Mouse (Mus musculus) brain, adult 2 months (tissue): ENCODE measurements around the gene Egfl8.

Source experiments
- DNase-seq: peaks from one replicate; pipeline ENCODE4 v3.0.0; 2011; ENCODE audit warnings: low read depth, low spot score

Egfl8 gene

DNA sequence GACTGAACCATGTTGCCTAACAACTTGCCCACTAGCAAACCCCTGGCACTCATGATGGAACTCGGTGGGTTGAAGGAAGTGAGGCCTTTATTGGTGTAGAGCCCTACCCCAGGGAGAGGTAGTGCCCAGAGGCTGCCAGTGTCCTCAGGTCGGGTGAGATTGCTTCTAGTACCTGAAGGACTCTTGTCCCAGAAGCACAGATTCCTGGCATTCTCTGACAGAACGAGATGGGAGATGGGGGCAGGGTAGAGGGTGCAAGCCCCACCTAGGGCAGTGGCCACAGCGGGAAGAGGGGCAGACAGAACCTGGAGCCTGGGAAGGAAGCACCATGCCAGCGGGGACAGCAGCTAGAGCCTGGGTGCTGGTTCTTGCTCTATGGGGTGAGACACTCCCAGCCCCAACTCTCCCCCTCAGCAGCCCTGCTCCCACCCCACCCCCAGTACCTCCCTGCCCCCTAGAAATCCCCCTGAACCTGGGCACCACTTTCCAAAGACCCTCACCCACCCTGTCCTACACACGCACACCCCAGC is 18.1 kb downstream of the Egfl8 start, which contains the start of gene Ager:
Ager (plus strand) TSS at position 297 of the 530 bp plus-strand sequence.
- no peak for DNase-seq

DNA sequence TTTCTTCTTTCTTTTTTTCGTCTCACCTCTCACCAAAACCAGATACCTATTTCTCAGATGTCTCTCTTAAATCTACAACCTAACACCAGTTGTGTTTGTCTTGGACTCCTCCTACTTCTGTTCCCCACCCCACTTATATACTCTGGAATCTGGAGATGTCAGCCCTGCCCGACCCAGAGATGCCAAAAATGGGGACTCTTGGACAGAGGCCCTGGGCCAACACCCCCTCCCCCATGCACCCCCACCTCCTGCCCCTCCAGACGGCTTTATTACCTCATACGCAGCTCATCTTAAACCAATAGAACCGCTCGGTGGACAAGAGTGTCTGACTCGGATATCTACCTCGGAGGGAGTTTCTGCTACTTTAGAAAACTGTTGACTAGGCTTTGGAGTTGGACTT is 19.7 kb downstream of the Egfl8 start:
- no peak for DNase-seq

DNA sequence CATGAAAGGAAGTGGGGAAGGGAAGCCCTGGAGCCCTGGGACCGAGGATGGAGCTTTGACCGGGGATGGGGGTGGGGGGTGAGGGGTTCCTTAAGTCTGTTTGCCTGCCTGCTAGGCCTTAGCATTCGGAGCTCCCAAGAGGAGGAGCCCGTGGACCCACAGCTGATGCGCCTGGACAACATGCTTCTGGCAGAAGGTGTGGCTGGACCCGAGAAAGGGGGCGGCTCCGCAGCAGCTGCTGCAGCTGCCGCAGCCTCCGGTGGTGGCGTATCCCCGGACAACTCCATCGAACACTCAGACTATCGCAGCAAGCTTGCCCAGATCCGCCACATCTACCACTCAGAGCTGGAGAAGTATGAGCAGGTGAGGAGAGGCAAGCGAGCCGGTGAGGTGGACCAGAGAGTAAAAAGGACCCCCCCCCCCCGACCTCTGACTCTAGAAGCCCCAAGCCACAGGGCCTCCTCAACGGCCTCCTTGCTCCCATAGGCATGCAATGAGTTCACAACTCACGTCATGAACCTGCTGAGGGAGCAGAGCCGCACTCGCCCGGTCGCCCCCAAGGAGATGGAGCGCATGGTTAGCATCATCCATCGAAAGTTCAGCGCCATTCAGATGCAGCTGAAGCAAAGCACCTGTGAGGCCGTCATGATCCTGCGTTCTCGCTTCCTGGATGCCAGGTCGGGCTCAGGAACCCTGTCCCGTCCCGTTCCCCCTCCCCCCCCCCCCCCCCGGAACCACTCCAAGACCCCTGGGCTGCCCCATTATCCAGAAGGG is 21.8 kb downstream of the Egfl8 start:
- DNase-seq, result no peak

DNA sequence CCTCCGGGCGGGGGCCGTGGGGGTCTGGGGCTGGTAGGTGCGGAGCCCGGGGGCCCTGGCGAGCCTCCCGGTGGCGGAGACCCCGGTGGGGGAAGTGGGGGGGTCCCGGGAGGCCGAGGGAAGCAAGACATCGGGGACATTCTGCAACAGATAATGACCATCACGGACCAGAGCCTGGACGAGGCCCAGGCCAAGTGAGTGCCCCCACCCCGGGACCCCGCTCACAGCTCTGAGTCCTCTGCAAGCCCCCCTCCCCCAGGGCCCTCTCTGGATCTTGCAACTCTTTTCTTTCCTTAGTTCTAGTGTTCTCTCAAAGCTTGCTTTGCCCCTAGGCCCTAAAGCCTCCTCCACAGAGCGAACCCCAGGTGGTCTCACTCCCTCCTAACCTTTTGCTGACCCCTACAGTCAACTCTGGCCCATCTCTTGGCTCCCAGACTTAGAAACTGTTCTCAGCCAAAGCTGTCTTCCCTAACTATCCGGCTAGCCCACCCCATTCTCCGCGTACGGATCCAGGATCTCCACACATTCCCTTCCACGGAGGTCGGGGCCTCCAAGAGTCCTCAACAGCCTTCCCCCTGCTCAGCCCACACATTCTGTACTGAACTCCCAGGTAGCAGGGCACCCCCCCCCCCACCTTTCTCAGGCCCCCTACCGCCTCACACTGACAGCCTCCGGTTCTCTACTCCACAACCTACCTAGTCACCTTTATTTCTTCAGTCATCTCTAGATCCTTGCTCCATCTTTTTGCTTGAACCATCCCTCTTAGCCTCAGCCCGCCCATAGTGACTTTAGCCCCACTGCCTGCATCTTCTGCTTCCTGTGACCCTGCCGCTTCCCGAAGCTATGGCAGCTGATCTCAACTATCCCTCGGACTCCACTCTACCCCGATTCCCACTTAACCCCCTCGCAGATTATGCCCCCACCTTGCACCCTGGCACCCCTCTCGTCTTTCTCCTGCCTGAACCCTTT is 22.9 kb downstream of the Egfl8 start:
- peak; percentile 76 for DNase-seq

DNA sequence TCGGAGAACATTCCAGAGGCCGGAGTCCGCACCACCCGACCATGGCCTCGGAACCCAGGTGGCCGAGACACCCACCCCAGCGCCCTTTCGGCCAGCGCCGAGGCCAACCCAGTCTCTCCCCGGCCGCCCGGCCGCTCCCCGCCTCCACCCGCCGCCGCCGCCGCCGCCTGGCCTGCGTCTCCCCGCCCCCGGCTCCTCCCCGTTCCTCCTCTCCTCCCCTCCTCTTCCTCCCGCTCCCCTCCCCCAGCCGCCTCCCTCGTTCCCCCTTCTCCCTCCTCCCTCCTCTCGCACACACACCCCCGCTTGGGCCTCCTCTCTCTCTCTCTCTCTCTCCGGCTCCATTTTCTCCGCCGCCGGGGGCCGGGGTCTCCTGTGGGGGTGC is 23.8 kb downstream of the Egfl8 start:
- DNase-seq, result peak; percentile 95

DNA sequence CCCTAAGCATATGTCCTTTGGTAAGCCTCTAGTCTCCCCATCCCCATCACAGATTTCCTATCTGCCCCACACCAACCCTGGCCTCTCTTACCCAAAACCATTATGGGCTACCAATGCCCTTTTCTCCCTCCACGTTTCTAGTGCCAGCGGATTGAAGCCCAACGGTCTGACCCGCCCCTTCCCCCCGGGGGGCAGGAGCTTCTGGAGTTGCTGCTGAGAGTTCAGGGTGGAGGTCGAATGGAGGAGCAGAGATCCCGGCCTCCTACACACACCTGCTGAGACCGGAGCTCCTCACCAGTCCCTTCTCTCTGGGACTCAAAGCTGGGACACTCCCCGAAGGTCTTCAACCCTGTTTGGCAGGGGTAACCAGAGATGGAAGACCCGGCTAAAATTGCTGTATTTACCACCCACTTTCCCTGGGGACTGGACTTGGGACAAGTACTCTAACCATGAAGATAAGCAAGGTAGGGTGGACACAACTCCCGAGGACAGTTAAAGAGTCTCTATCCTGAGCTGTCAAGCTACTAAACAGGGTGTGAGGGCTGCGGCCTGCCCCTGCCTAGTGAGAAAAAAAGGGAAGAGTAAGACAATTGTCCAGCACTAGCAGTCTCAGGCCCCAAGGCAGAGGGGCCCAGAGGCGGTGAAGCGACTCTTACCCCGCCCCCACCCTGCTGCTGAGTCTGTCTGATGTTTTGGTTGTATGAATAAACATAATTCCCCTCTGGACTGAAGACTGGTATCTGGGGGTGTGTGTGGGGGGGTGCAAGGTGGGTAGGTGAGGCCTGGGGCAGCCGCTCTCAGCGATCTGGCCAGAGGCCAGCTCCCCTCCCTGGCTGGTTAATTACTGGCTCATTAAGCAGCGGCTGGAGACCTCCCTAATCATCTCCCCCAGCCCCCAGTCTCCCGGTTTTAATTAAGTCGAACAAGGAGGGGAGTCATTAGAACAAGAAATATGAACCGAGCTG is 24.5 kb downstream of the Egfl8 start, which contains the start of gene Pbx2:
Pbx2 (plus strand) TSS at position 238 of the 965 bp plus-strand sequence.
- DNase-seq, result peak; percentile 20

DNA sequence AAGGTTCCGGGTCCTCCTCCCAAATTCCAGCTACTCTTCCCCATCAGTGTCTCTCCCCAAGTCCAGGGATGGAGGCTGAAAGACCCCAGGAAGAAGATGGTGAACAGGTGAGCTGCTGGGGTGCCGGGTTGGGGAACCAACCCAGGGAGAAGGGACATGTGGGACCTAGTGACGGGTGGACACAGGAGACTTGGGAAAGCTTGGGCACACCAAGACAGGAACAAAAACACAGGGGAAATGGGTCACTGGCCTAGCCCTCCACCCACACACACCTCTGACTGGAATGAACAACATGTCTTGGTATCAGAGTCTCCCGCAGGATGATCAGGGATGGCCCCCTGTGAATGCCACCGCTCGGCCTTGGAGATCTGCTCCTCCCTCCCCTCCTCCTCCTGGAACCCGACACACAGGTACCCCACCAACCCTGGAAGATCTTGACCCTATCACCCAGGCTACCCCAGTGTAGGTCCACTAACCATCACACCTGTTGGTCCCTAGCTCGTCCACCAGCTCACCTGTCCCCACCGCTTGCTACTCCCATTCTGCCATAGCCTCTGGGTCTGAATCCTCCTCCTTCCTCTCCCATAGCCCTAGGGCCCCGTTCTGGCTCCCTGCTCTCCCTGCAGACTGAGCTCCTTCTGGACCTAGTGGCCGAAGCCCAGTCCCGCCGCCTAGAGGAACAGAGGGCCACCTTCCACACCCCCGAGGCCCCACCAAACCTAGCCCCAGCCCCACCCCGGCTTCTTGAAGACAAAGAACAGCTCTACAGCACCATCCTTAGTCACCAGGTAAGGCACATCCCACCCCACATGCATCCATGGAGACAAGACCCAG is 25.4 kb downstream of the Egfl8 start:
- DNase-seq, result no peak

DNA sequence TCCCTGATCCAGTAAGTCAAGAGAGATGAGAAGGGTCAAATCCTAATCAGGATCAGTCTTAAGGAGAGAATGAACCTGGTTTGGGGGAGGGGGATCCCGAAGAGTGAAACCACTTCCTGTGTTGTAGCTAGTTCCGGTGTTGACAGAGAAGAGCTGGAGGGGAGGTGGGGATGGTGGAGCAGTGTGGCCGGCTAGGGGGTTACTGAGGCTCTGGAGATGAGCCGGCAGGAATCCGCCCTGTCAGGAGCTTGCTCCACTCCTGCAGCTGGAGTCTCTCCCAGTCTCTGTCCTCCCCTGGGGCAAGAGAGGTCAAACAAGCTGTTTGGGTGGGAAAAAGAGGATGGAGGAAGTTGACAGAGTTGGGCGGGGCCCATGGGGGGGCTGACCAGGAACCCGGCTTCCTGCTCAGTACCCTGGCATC is 26.1 kb downstream of the Egfl8 start, which contains the start of gene Gpsm3:
Gpsm3 (plus strand) TSS at position 126 of the 421 bp plus-strand sequence.
- no peak for DNase-seq

DNA sequence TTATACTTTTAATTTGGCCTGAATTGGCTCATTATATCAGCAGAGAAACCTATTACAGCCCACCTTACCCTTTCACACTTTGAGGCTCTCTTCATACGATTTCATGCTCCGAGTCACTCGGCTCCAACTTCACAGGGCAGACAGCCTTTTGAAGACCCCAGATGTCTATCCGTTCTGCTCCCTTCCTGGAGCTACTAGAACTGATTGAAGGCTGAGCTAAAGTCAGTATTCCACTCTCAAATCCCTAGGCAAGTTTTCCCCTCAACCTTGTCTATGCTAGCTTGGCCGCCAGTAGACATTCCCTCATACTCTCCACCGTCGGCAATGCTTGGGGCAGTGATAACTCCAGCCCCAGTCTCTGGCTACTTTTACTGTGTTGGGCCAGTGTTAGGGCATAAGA is 26.6 kb downstream of the Egfl8 start:
- DNase-seq, result no peak

DNA sequence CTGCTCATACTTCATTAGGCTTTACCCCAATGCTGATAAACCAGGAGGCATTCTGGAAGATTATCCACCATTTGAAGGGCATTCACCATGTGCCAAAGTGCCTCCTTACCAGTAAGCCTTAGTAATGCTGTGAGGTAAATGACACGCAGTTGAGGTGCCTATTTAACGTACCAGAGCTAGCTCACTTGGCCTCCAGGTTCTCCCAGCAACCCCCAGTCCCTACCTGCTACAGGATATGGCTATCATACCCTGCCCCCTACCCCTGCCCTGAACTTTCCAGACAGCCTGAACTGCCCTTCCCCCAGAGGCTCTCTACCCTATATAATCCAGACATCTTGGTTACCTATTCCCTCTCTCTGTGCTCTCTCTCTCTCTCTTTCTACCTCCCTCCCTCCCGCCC is 27.0 kb downstream of the Egfl8 start:
- DNase-seq, result no peak

DNA sequence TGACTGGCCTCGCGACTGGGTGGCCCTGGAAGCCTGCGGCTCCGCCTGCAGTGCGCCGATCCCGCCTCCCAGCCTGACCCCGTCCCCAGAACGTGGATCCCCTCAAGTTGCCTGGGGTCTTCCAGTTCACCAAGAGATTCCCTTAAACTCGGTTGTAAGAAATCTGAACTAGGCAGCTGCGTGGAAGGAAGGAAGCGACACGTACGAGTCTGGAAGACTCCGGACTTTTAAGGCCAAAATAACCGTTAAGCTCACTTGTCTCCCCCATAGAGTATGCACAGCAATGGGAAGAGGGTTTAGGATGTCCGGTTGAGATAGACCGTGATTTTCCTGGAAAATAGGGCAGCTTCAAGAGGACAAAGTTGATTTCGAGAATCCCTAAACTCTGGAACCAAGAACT is 28.0 kb downstream of the Egfl8 start:
- DNase-seq, result no peak

DNA sequence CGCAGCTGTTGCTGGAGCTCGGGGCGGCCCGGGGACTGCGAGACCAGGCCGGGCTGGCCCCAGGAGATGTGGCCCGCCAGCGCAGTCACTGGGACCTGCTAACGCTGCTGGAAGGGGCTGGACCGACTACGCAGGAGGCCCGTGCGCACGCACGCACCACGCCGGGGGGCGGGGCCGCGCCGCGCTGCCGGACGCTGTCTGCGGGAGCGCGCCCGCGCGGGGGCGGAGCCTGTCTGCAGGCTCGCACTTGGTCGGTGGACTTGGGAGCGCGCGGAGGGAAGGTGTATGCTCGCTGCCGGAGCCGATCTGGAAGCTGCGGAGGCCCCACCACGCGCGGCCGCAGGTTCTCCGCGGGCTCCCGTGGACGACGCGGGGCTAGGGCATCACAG is 28.4 kb downstream of the Egfl8 start:
- peak; percentile 98 for DNase-seq

DNA sequence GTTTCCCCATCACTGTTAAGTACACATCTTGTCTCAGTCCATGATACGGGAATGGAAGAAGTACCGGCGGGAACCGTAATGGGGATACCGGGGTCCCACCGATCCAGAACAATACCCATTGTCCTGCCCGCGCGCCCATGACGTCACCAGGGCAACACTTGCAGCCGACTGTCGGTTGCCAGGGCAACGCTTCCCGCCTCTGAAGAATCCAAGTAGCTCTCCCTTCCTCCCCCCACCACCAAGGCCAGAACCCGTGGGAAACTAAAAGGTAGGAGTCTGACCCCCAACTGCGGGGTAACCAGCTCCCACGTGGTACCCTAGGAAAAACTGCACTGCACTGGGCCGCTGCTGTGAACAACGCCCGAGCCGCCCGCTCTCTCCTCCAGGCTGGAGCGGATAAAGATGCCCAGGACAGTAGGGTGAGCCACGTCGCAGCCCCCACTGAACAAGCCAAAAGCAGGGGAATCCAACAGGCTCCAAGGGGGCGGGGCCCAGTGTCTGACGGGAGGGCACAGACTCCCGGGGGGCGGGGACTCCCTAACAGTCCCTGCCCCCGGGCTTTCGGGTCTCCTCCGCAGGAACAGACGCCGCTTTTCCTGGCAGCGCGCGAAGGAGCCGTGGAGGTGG is 28.9 kb downstream of the Egfl8 start:
- peak; percentile 92 for DNase-seq

DNA sequence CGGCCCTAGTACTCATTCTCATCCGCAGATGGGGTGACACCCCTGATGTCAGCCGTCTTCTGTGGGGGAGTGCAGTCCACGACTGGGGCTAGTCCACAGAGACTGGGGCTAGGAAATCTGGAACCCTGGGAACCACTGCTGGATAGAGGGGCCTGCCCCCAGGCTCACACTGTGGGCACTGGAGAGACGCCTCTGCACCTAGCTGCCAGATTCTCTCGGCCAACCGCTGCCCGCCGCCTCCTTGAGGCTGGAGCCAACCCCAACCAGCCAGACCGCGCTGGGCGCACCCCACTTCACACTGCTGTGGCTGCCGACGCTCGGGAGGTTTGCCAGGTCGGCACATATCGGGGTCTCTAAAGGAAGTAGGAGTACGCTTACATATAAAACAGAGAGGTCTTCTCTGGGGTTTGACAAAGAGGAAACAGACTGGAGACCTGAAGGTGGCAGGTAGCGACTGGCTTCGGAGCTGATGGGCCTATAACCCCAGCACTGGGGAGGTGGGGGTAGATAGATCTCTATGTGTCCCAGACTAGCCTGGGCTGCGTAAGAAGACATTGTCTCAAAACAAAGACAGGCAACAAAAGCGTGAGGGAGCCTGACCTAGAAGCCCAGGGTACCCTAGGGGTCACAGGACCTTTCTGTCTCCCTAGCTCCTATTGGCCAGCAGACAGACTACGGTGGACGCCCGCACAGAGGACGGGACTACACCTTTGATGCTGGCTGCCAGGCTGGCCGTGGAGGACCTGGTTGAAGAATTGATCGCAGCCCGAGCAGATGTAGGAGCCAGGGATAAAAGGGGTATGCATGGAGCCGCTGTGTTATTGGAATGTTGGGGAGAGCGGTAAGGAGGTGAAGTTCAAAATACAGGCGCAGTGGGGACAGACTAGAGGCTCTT is 29.6 kb downstream of the Egfl8 start:
- DNase-seq, result peak; percentile 17

DNA sequence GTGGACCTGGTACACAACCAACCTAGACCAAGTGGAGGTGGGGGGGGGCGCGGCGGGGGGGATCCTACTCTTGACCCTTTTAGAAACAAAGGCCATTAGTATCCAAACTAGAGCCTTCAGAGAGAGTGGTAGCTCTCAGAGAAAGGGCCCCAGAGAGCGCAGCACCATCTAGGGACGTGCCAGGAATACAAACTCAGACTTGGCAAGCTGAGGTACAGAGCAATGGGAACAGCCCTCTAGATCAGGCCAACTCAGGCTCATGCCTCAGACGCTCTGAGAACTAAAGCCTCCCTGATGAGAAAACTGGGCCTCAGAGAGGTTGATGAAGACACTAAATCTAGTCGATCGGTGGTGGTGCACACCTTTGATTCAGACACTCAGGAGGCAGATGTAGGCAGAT is 30.6 kb downstream of the Egfl8 start:
- peak; percentile 52 for DNase-seq

DNA sequence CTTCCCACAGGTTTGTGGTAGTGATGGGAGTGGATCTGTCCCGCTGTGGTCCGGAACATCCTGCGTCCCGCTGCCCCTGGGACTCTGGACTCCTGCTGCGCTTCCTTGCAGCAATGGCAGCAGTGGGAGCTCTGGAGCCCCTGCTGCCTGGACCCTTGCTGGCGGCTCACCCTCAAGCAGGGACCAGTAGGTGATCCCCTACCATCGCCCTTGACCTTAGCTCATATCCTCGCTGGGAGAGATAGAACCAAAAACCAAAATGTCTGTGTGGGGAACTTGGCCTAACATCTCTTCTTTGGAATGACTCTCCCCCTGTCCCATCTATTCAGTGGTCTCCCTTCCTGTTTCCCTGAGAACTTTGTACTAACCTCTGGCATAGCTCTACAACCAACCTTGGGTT is 32.0 kb downstream of the Egfl8 start:
- DNase-seq, result no peak

DNA sequence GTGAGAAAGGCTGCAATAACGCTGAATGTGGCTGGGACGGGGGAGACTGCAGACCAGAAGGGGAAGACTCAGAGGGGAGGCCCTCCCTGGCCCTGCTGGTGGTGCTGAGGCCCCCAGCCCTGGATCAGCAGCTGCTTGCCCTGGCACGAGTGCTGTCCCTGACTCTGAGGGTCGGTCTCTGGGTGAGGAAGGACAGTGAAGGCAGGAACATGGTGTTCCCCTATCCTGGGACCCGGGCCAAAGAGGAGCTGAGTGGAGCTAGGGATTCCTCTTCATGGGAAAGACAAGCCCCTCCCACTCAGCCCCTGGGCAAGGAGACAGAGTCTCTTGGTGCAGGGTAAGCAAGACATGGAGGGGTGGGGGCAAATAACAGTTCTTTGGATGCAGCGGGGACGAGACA is 32.4 kb downstream of the Egfl8 start:
- no peak for DNase-seq

DNA sequence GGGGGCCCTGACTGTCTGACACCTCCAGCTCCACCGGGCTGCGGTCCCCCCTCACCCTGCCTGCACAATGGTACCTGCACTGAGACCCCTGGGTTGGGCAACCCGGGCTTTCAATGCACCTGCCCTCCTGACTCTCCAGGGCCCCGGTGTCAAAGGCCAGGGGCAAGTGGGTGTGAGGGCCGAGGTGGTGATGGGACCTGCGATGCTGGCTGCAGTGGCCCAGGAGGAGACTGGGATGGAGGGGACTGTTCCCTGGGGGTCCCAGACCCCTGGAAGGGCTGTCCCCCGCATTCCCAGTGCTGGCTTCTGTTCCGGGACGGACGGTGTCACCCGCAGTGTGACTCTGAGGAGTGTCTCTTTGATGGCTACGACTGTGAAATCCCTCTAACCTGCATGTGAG is 33.2 kb downstream of the Egfl8 start:
- DNase-seq, result no peak

DNA sequence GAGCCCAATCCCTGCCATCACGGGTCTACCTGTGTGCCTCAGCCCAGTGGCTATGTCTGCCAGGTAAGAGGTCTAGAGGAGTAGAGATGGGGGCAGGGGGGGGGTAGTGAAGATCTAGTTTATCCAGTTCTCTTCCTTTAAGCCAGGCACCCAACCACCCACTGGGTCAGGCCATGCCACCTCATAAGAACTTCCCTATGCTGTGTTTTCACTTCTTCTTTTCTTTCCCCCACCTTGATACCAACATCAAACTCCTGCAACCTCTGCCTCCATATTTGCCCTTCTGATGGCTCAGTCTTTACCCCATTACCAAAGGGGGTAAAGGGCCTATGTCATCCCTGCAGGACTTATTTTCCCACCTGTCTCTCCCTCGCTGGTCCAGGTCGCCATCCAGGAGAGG is 37.7 kb downstream of the Egfl8 start:
- no peak for DNase-seq
